Mouse (Mus musculus) brain, embryonic 14.5 days (tissue): ENCODE measurements around the gene Qpct.

Experiments
- CTCF ChIP-seq: fragments of 200-500 bp; IDR thresholded peaks from 2 replicates; pipeline ENCODE4 v1.5.1; 2012; ENCODE audit warnings: inconsistent platforms, mild to moderate bottlenecking, moderate library complexity, borderline replicate concordance; ENCODE audit not compliant: insufficient read depth, insufficient read length; ENCODE audit errors: extremely low read depth
- POLR2A ChIP-seq: fragments of 200-500 bp; IDR thresholded peaks from 2 replicates; pipeline ENCODE4 v1.6.1; 2012; ENCODE audit warnings: mild to moderate bottlenecking, inconsistent platforms, borderline replicate concordance; ENCODE audit not compliant: poor library complexity, insufficient read depth, insufficient read length, severe bottlenecking; ENCODE audit errors: extremely low read depth

DNA sequence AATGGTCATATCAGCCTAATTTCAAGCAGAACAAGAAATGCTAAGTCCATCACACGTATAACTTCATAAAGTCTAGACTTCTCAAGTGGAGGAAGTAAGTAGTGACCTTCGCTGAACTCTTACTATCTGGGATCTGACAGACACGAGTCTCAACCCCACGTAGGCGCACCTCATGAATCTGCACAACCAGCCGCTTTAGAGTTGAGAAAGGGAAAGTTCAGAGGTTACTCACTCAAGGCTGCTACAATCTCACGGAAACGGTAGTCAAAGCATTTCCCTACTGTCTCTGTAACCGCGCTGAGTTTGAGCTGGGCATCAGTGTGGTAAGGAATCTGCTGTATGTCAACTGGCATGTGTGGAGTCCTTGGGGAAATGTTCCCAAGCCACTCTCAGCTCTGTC, 35.9 kb upstream of the Qpct start:
- TF ChIP-seq POLR2A (no peak), CTCF (no peak)
